Mouse (Mus musculus) adrenal gland, adult 10 weeks (tissue): ENCODE results near the gene Fnip2. TPM values are rescaled to one million over a fixed set of nuclear protein-coding genes. Genes with fewer than 3 reads are reported as not detected.

Source experiments
- polyA plus RNA-seq: library from polyadenylated mRNA; stranded (reverse); fragments of 350-450 nt; fragmentation: Illumina TruSeq; extraction: RNeasy Lipid Tissue Mini Kit (QIAGEN cat#74804); gene quantifications from one replicate; pipeline ENCODE4 v1.2.3, GENCODE M21; 2014; ENCODE audit warnings: low read depth, low replicate concordance

Gene Fnip2
- polyA plus RNA-seq = 4.8 TPM

DNA sequence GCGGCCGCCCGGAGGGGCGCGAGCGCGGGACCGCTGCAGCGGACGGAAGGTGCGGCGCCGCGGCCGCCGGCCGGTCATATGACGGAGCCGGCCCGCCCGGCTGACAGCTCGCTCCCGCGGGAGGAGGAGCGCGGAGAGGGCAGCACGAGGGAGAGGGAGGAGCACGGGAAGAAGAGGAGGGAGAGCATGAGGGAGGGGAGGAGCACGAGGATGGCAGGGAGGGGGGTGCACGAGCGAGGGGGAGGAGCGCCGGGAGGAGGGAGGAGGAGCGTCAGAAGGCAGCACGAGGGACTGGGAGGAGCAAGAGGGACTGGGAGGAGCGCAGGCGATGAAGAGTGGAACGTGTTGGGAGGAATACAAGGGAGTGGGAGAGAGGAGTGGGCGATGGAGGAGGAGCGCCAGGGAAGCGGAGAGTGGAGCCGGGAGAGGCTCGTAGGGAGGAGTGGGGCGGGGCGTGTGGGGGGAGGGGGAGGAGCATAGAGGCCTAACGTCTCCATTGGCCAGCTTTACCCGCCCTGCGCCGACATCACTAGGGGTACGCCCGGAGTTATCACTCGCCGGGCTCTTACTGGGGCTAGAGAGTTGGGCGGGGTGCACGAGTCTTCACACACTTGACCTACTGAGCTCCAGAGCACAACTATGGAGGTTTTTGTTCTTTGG lies at the start of gene Fnip2:
Fnip2 (minus strand) TSS at position 94 of the 660 bp plus-strand sequence.

DNA sequence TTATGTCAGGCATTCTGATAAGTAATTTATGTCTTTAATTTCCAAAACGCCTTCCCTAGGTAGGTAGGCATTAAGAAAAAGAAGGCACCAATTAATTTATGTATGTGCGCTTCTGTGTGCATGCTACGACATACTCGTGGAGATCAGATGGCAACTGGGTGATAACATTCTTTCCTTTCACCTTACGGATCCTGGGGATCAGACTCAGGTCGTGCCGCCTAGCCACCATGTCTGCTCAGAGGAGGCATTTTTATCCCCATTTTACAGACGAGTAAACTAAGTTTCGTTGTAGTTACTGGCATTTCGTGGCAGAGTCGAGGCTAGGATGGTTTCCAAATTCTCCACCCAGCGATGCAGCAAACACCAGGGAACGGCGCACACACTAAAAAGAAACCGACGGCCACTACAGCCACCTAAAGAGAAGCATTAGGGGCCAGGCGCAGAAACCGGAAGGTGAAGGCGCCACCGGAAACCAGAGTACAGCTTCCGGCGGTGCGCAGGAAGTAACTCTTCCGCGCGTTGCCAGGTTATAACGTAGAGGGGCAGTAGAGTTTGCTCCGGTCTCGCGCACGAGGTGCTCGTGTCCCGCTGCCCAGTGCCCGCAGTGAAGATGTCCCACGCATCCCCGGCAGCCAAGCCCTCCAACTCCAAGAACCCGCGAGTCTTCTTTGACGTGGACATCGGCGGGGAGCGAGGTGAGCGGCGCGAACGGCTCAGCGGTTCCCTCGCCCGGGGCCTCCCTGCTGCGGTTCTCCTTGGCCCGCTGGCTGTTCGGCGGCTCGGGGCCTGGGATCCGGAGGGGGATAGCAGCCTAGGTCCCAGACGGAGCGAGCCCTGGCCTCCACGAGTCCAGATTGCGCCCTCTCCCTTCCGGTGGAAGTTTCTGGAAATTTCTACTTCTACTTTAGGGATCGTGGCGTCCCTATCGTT lies 23.5 kb upstream of the Fnip2 start, which contains the start of gene Ppid:
Ppid (plus strand) TSS at position 480 of the 930 bp plus-strand sequence.

Other genes starting within 250 kb of the Fnip2 start
- not detected for gene Gm17359, start 231.1 kb downstream of the Fnip2 start, polyA plus RNA-seq
- gene Ppid, start 23.5 kb upstream of the Fnip2 start, polyA plus RNA-seq = 275 TPM
- gene 4930579G24Rik, start 61.3 kb upstream of the Fnip2 start, polyA plus RNA-seq = 5.8 TPM
- gene Etfdh, start 61.7 kb upstream of the Fnip2 start, polyA plus RNA-seq = 406 TPM
- gene Rxfp1, start 170.1 kb upstream of the Fnip2 start, polyA plus RNA-seq = not detected